ENCODE assay signal across 8 mouse cellular contexts in the genomic region with DNA sequence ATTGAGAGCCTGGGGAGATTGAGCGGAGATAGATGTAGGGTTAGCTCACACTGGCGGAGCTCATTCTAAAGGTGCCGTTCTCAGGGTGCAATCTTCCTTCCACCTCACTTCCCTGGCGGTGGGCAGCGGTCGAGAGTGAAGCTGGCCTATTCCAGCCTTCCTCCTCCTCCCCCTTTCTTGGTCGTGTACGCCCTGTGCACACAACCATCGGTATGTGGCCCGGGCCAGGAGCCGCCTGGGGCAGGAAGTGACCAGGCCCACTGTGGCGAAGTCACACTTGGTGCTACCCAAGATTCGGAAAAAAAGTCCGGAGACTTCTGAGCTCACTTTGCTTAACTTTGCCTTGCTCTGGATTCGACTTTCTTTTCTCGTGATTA. TPM values are rescaled to one million over a fixed set of nuclear protein-coding genes. Genes with fewer than 3 reads are reported as not detected.
DNase-seq lines count a peak whose midpoint lies in the region; ATAC-seq and TF ChIP-seq lines count a peak whose summit lies in the region.

No protein-coding gene starts in this region.

- H3K4me1 ChIP-seq in bone marrow, adult 2 months (ENCODE audit: control insufficient read depth, insufficient read depth, low read length) = no peaks in the 10 kb centered on the region; the same call in none of the 2 replicates
- no peaks in the 10 kb centered on the region for H3K4me1 ChIP-seq in forebrain, embryonic 11.5 days (replicated peaks; ENCODE audit: control insufficient read depth, insufficient read depth, low read length)
- peaks cover 24% of the 10 kb centered on the region for H3K4me1 ChIP-seq in heart, embryonic 16.5 days (ENCODE audit: control insufficient read depth, insufficient read depth, low read length)
- 0 out of 2 replicates have a peak, but pooled peaks cover 3% of the 10 kb centered on the region for H3K4me1 ChIP-seq in lung, embryonic 14.5 days (ENCODE audit: insufficient read depth)
- H3K4me1 ChIP-seq in neural tube, embryonic 15.5 days = peaks cover 35% of the 10 kb centered on the region

- peak; percentile 25; the same call in 1 of the 2 replicates for ATAC-seq in forebrain, embryonic 11.5 days (replicated peaks; ENCODE audit: low FRiP score)
- peak; percentile 14; the same call in 1 of the 2 replicates for ATAC-seq in heart, embryonic 16.5 days (replicated peaks; ENCODE audit: extremely low read depth, insufficient read depth, low FRiP score)
- peak; percentile 38 for ATAC-seq in lung, embryonic 14.5 days (ENCODE audit: insufficient read depth)
- peak; percentile 12 for ATAC-seq in neural tube, embryonic 15.5 days (ENCODE audit: low FRiP score)

- H3K36me3 ChIP-seq in forebrain, embryonic 11.5 days (ENCODE audit: control insufficient read depth, insufficient read depth, low read length) = no peaks in the 10 kb centered on the region
- no peaks in the 10 kb centered on the region for H3K36me3 ChIP-seq in heart, embryonic 16.5 days (ENCODE audit: control insufficient read depth, insufficient read depth)
- H3K36me3 ChIP-seq in lung, embryonic 14.5 days (ENCODE audit: insufficient read depth) = 0 out of 2 replicates have a peak, but pooled peaks cover 3% of the 10 kb centered on the region
- no peaks in the 10 kb centered on the region for H3K36me3 ChIP-seq in neural tube, embryonic 15.5 days

- DNase-seq in CD8-positive naive resting alpha-beta T cell, adult 2 months (ENCODE audit: low read depth in 2 of 2, low spot score in 2 of 2) = peak; percentile 36 to 40
- DNase-seq in forebrain, embryonic 11.5 days (ENCODE audit: low spot score) = peak; percentile 77
- DNase-seq in kidney, postnatal 14 days = peak; percentile 79
- DNase-seq in lung, embryonic 14.5 days = peak; percentile 80
- DNase-seq in testis, postnatal 14 days (ENCODE audit: low spot score) = peak; percentile 51

- no peaks in the 10 kb centered on the region for H3K27me3 ChIP-seq in forebrain, embryonic 11.5 days (ENCODE audit: control insufficient read depth, insufficient read depth, low read length)
- no peaks in the 10 kb centered on the region for H3K27me3 ChIP-seq in heart, embryonic 16.5 days (ENCODE audit: control insufficient read depth, insufficient read depth, low read length)
- H3K27me3 ChIP-seq in lung, embryonic 14.5 days (ENCODE audit: insufficient read depth, low read length) = no peaks in the 10 kb centered on the region
- H3K27me3 ChIP-seq in neural tube, embryonic 15.5 days (replicated peaks) = no peaks in the 10 kb centered on the region

- peak overlapping the region; percentile 91 for H3K27ac ChIP-seq in bone marrow, adult 2 months (ENCODE audit: control insufficient read depth, insufficient read depth, low read depth, low read length, poor library complexity)
- peak overlapping the region; percentile 86 for H3K27ac ChIP-seq in forebrain, embryonic 11.5 days (ENCODE audit: low read depth, low read length)
- peak overlapping the region; percentile 96 for H3K27ac ChIP-seq in heart, embryonic 16.5 days (ENCODE audit: low read length)
- peak overlapping the region; percentile 99 for H3K27ac ChIP-seq in lung, embryonic 14.5 days (ENCODE audit: low read depth)
- H3K27ac ChIP-seq in neural tube, embryonic 15.5 days (replicated peaks) = peak overlapping the region; percentile 96

- WGBS in bone marrow, adult 2 months = under 1% methylated on average over 16 of the region's 16 CpGs
- WGBS in forebrain, embryonic 11.5 days = under 1% methylated on average over 15 of the region's 16 CpGs
- under 1% methylated on average over 14 of the region's 16 CpGs for WGBS in heart, embryonic 16.5 days
- under 1% methylated on average over 16 of the region's 16 CpGs for WGBS in lung, embryonic 14.5 days
- under 1% methylated on average over 16 of the region's 16 CpGs for WGBS in neural tube, embryonic 15.5 days

- peak overlapping the region; percentile 76 for H3K4me2 ChIP-seq in forebrain, embryonic 11.5 days (ENCODE audit: low read depth, low read length, severe bottlenecking)
- peak overlapping the region; percentile 75 for H3K4me2 ChIP-seq in heart, embryonic 16.5 days (ENCODE audit: low read depth, low read length)
- peak overlapping the region; percentile 89 for H3K4me2 ChIP-seq in lung, embryonic 14.5 days
- peak overlapping the region; percentile 88 for H3K4me2 ChIP-seq in neural tube, embryonic 15.5 days

- no peaks in the 10 kb centered on the region for H3K9me3 ChIP-seq in forebrain, embryonic 11.5 days (ENCODE audit: control insufficient read depth, low read length)
- H3K9me3 ChIP-seq in heart, embryonic 16.5 days (replicated peaks; ENCODE audit: control insufficient read depth, low read length) = no peaks in the 10 kb centered on the region
- no peaks in the 10 kb centered on the region for H3K9me3 ChIP-seq in lung, embryonic 14.5 days (ENCODE audit: low read depth, low read length)
- H3K9me3 ChIP-seq in neural tube, embryonic 15.5 days (replicated peaks) = no peaks in the 10 kb centered on the region

- H3K4me3 ChIP-seq in bone marrow, adult 2 months (replicated peaks; ENCODE audit: control insufficient read depth, low read depth, low read length) = peak overlapping the region; percentile 96
- peak overlapping the region; percentile 87 for H3K4me3 ChIP-seq in forebrain, embryonic 11.5 days (ENCODE audit: low read depth, low read length)
- H3K4me3 ChIP-seq in heart, embryonic 16.5 days (ENCODE audit: low read length) = peak overlapping the region; percentile 68
- peak overlapping the region; percentile 88 for H3K4me3 ChIP-seq in lung, embryonic 14.5 days (ENCODE audit: low read depth, low read length)
- H3K4me3 ChIP-seq in neural tube, embryonic 15.5 days (replicated peaks) = peak overlapping the region; percentile 80

- no peak for TF ChIP-seq CTCF in bone marrow, adult 2 months (IDR thresholded peaks at IDR 0.05; ENCODE audit: control insufficient read depth, insufficient read depth, low read length)
- TF ChIP-seq CTCF in lung, embryonic 14.5 days (IDR thresholded peaks at IDR 0.05; ENCODE audit: low read depth) = no peak

- TF ChIP-seq POLR2A in bone marrow, adult 2 months (IDR thresholded peaks at IDR 0.05; ENCODE audit: borderline replicate concordance, control insufficient read depth, low read depth, low read length) = peak; percentile 44; the same call in 1 of the 2 replicates

- H3K9ac ChIP-seq in forebrain, embryonic 11.5 days (ENCODE audit: low read length) = peak overlapping the region; percentile 89
- H3K9ac ChIP-seq in heart, embryonic 16.5 days (ENCODE audit: low read length) = peak overlapping the region; percentile 95
- peak overlapping the region; percentile 97 for H3K9ac ChIP-seq in lung, embryonic 14.5 days
- H3K9ac ChIP-seq in neural tube, embryonic 15.5 days (replicated peaks) = peak overlapping the region; percentile 93

RNA-seq across cellular contexts. Expression of gene Arf4, which starts 0.8 kb away (rescaled TPM):
- 36.8 and 38.3 TPM in 2 replicates for polyA plus RNA-seq in bone marrow, adult 2 months (2011; ENCODE audit: insufficient read depth, insufficient read length, low replicate concordance, missing spikeins)
- 535 and 566 TPM in 2 replicates for polyA plus RNA-seq in forebrain, embryonic 11.5 days (2014; fragmentation: Nextera tagmentation; extraction: Ambion mirVana)
- polyA plus RNA-seq in heart, embryonic 16.5 days (2015; fragmentation: Nextera tagmentation; extraction: Ambion mirVana) = 378 and 406 TPM in 2 replicates
- polyA plus RNA-seq in lung, embryonic 14.5 days (2014; fragmentation: Nextera tagmentation; extraction: Ambion mirVana) = 586 and 611 TPM in 2 replicates
- 502 and 529 TPM in 2 replicates for polyA plus RNA-seq in neural tube, embryonic 15.5 days (2015; fragmentation: Nextera tagmentation; extraction: Ambion mirVana)

RNA-seq across cellular contexts. Expression of gene Pde12, which starts 31.0 kb away (rescaled TPM):
- polyA plus RNA-seq in bone marrow, adult 2 months (2011; ENCODE audit: insufficient read depth, insufficient read length, low replicate concordance, missing spikeins) = 2.6 and 3.3 TPM in 2 replicates
- 12.9 and 13.4 TPM in 2 replicates for polyA plus RNA-seq in forebrain, embryonic 11.5 days (2014; fragmentation: Nextera tagmentation; extraction: Ambion mirVana)
- 8.1 and 8.3 TPM in 2 replicates for polyA plus RNA-seq in heart, embryonic 16.5 days (2015; fragmentation: Nextera tagmentation; extraction: Ambion mirVana)
- polyA plus RNA-seq in lung, embryonic 14.5 days (2014; fragmentation: Nextera tagmentation; extraction: Ambion mirVana) = 10.6 and 11.5 TPM in 2 replicates
- 10.6 and 11.5 TPM in 2 replicates for polyA plus RNA-seq in neural tube, embryonic 15.5 days (2015; fragmentation: Nextera tagmentation; extraction: Ambion mirVana)

RNA-seq across cellular contexts. Expression of gene Dnah12, which starts 54.4 kb away (rescaled TPM):
- 0.11 and 0.25 TPM in 2 replicates for polyA plus RNA-seq in bone marrow, adult 2 months (2011; ENCODE audit: insufficient read depth, insufficient read length, low replicate concordance, missing spikeins)
- 0.04 TPM in 1 of 2 replicates, not detected in the other for polyA plus RNA-seq in forebrain, embryonic 11.5 days (2014; fragmentation: Nextera tagmentation; extraction: Ambion mirVana)
- 0.16 and 0.20 TPM in 2 replicates for polyA plus RNA-seq in heart, embryonic 16.5 days (2015; fragmentation: Nextera tagmentation; extraction: Ambion mirVana)
- 0.11 and 0.15 TPM in 2 replicates for polyA plus RNA-seq in lung, embryonic 14.5 days (2014; fragmentation: Nextera tagmentation; extraction: Ambion mirVana)
- polyA plus RNA-seq in neural tube, embryonic 15.5 days (2015; fragmentation: Nextera tagmentation; extraction: Ambion mirVana) = 0.19 and 0.20 TPM in 2 replicates

Comparison
In these comparisons a context has a peak if more than half of its experiments do, and no peak if none do; other contexts are left out.
1. Peak in every context shown above with its lines: DNase-seq, ATAC-seq, H3K4me3 ChIP-seq and H3K27ac ChIP-seq.